Mouse (Mus musculus) intestine, embryonic 14.5 days (tissue): ENCODE data around the gene Chrnd. TPM values are rescaled to one million over a fixed set of nuclear protein-coding genes. Genes with fewer than 3 reads are reported as not detected.

Experiments used
- ATAC-seq: fragments of 200-750 bp; cut with Nextera tagmentation; replicated peaks from 2 replicates; pipeline ENCODE4 v1.8.0; 2017; ENCODE audit warnings: low read depth, moderate number of reproducible peaks, moderate TSS enrichment, moderate library complexity; ENCODE audit not compliant: low FRiP score, low TSS enrichment
- DNase-seq: peaks from one replicate; pipeline ENCODE4 v3.0.0-alpha.2; 2018; ENCODE audit warnings: low spot score
- H3K27ac ChIP-seq: fragments of 300-500 bp; sonication (generic); 2 replicates; pipeline ENCODE4 v1.5.1; 2014; ENCODE audit warnings: low read depth, mild to moderate bottlenecking, control low read depth
- H3K27me3 ChIP-seq: fragments of 300-500 bp; sonication (generic); replicated peaks from 2 replicates; pipeline ENCODE4 v1.6.1; 2014; ENCODE audit warnings: low read length, control low read depth; ENCODE audit not compliant: control insufficient read depth, insufficient read depth
- H3K36me3 ChIP-seq: fragments of 300-500 bp; sonication (generic); 2 replicates; pipeline ENCODE4 v1.6.1; 2014; ENCODE audit warnings: low read length, control low read depth; ENCODE audit not compliant: control insufficient read depth, insufficient read depth
- H3K4me1 ChIP-seq: fragments of 300-500 bp; sonication (generic); replicated peaks from 2 replicates; pipeline ENCODE4 v1.6.1; 2014; ENCODE audit warnings: low read length, control low read depth, mixed read lengths; ENCODE audit not compliant: control insufficient read depth, insufficient read depth
- H3K4me2 ChIP-seq: fragments of 300-500 bp; sonication (generic); 2 replicates; pipeline ENCODE4 v1.6.1; 2014; ENCODE audit warnings: low read length
- H3K4me3 ChIP-seq: fragments of 300-500 bp; sonication (generic); 2 replicates; pipeline ENCODE4 v1.5.1; 2014; ENCODE audit warnings: low read depth, low read length, control low read depth, mixed read lengths
- H3K9ac ChIP-seq: fragments of 300-500 bp; sonication (generic); 2 replicates; pipeline ENCODE4 v1.6.1; 2014; ENCODE audit warnings: mild to moderate bottlenecking, low read length
- H3K9me3 ChIP-seq: fragments of 300-500 bp; sonication (generic); 2 replicates; pipeline ENCODE4 v1.6.1; 2016; ENCODE audit warnings: low read length, control low read depth; ENCODE audit not compliant: control insufficient read depth
- WGBS: fragments of 180-500 bp; shearing (Covaris S2); extraction: QIAGEN DNeasy Blood & Tissue Kit; methylation state at CpG from one replicate; pipeline ENCODE4 v1.1.7; 2014; 5-methylcytosine and 5-hydroxymethylcytosine counted together
- polyA plus RNA-seq: library from polyadenylated mRNA; unstranded; fragments of >200 nt; fragmentation: Nextera tagmentation; extraction: Ambion mirVana; gene quantifications from 2 replicates; pipeline ENCODE4 v1.2.1, GENCODE M21; 2014

The Chrnd gene
- polyA plus RNA-seq, 1 experiment from 2014 or later, result not detected

DNA sequence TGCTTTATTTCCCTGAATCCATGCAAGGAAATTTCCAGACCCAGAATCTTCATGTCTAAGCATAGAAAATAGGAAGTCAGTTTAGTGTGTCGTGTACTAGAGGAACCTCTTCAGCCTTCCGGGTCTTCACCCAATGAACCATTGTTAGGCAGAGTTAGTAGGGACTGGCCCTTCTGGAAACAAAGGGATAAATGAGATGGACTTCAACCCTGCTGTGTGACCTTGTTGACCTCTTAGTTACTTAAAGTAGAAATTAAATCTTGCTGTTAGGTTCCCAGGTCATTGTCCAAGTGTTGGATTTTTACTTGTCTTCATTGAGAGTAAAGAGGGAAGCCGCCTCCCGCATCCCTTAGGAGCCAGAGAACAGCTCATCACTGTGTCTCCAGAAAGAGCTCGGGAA lies 40.2 kb downstream of the Chrnd start:
- ATAC-seq, result no peak
- Histone ChIP-seq H3K9ac (no peak overlapping the region), H3K9me3 (no peaks in the 10 kb centered on the region), H3K27ac (no peak overlapping the region), H3K4me3 (no peak overlapping the region), H3K4me2 (no peak overlapping the region), H3K4me1 (no peaks in the 10 kb centered on the region), H3K27me3 (no peaks in the 10 kb centered on the region), H3K36me3 (peaks cover 82% of the 10 kb centered on the region)
- no peak for DNase-seq
- WGBS, result 91% methylated on average over 5 of the region's 5 CpGs

DNA sequence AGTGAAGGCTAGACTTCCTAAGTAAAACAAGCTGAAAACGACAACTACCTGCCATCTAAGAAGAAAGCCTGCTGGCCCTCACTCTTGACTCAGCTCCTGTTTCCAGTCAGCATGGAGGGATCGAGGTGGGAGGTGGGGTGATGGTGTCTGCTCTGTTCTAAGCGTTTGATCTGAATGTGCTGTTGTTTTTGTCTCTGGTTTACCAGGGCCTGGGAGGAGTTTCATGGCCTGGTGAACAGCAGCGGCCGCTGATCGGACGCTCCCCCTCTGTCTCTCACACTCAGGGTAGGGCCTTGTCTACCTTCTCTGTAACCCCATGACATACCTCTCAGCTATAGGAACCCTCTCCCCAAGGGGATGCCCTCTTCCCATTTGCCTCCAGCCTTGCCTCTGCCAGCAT lies 41.8 kb downstream of the Chrnd start:
- WGBS, result 74% methylated on average over 7 of the region's 7 CpGs
- Histone ChIP-seq H3K27me3 (no peaks in the 10 kb centered on the region), H3K9me3 (no peaks in the 10 kb centered on the region), H3K4me2 (no peak overlapping the region), H3K4me3 (no peak overlapping the region), H3K4me1 (no peaks in the 10 kb centered on the region), H3K36me3 (peaks cover 77% of the 10 kb centered on the region), H3K27ac (no peak overlapping the region), H3K9ac (no peak overlapping the region)
- ATAC-seq (no peak), DNase-seq (no peak)

GRCm38 (mm10) chr1:87239056-87239455 lies 48.6 kb downstream of the Chrnd start:
- ATAC-seq, result no peak
- no peaks in the 10 kb centered on the region for H3K27me3 ChIP-seq
- 54% methylated on average over 8 of the region's 8 CpGs for WGBS

DNA sequence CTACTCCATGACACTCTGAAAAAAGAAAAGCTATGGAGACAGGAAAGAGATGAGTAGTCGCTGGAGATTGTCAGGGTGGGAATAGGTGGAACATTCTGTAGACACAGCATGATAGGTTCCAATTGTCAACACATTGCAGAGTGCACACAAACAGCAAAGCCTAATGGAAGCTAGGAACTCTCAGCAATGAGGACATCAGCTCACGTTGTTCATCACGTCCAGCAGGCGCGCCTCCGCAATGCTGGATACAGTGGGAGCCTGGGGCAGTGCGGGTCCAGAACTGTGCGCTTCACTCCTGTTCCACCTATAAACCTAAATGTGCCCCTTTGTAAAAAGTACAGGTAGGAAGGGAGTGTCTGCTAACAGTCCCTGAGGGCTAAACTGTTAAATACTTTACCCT lies 52.6 kb downstream of the Chrnd start:
- DNase-seq (no peak), ATAC-seq (no peak)
- Histone ChIP-seq H3K36me3 (peaks cover 9% of the 10 kb centered on the region; the same call in 1 of the 2 replicates), H3K27ac (no peak overlapping the region), H3K4me1 (no peaks in the 10 kb centered on the region), H3K9me3 (no peaks in the 10 kb centered on the region), H3K4me2 (no peak overlapping the region), H3K4me3 (no peak overlapping the region), H3K27me3 (no peaks in the 10 kb centered on the region), H3K9ac (no peak overlapping the region)
- WGBS, result 93% methylated on average over 8 of the region's 8 CpGs

More at GRCm38 (mm10) chr1:87239056-87239455, 48.6 kb downstream of the Chrnd start:
- no peak overlapping the region for H3K4me2 ChIP-seq
- no peaks in the 10 kb centered on the region for H3K9me3 ChIP-seq
- H3K4me3 ChIP-seq, result no peak overlapping the region
- no peaks in the 10 kb centered on the region for H3K4me1 ChIP-seq
- DNase-seq, result no peak
- H3K36me3 ChIP-seq, result peaks cover 34% of the 10 kb centered on the region
- no peak overlapping the region for H3K27ac ChIP-seq
- no peak overlapping the region for H3K9ac ChIP-seq

DNA sequence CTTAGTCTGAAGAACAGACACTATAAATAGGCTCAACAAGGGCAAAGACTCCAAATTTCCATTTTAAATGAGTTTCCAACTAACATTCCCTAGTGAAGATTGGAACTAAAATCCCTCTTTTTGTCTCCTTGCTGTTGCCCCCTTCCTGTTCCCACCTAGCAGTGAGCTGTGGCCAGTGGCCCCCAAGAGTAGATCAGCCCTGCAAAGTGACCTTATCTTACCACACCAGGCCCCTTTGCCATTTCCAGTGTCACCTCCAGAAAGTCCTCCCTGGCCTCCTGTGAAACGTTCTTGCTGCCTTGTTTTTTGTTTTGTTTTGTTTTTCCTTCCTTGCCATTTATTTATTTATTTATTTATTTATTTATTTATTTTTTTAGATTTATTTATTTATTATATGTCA lies 55.0 kb downstream of the Chrnd start:
- no peaks in the 10 kb centered on the region for H3K9me3 ChIP-seq
- 32% methylated on average over 1 of the region's 1 CpGs for WGBS
- ATAC-seq, result no peak
- no peak overlapping the region for H3K9ac ChIP-seq
- H3K4me1 ChIP-seq, result no peaks in the 10 kb centered on the region
- no peaks in the 10 kb centered on the region for H3K36me3 ChIP-seq
- no peak overlapping the region for H3K27ac ChIP-seq
- no peaks in the 10 kb centered on the region for H3K27me3 ChIP-seq
- DNase-seq, result no peak
- H3K4me3 ChIP-seq, result no peak overlapping the region
- no peak overlapping the region for H3K4me2 ChIP-seq

- Histone ChIP-seq H3K9ac (no peak overlapping the region), H3K27ac (no peak overlapping the region), H3K36me3 (no peaks in the 10 kb centered on the region), H3K4me1 (no peaks in the 10 kb centered on the region), H3K4me3 (no peak overlapping the region), H3K27me3 (no peaks in the 10 kb centered on the region), H3K9me3 (no peaks in the 10 kb centered on the region), H3K4me2 (peak overlapping the region; percentile 20; the same call in 1 of the 2 replicates)
- DNase-seq, result peak; percentile 97
- WGBS, result 25% methylated on average over 22 of the region's 22 CpGs
- peak; percentile 70; the same call in 1 of the 2 replicates for ATAC-seq
These were observed 55.8 kb downstream of the Chrnd start for GRCm38 (mm10) chr1:87245929-87246815.

Other genes with a start within 250 kb of the Chrnd start
- gene Alppl2, start 100.7 kb upstream of the Chrnd start, polyA plus RNA-seq, result 0.08 TPM in 1 of 2 replicates, not detected in the other
- gene Alpi, start 89.0 kb upstream of the Chrnd start, polyA plus RNA-seq, result 8.5 and 16.5 TPM in 2 replicates
- not detected in 2 replicates for gene Akp3, start 65.6 kb upstream of the Chrnd start, polyA plus RNA-seq
- gene Ecel1, start 34.1 kb upstream of the Chrnd start, polyA plus RNA-seq, result 1.3 and 1.5 TPM in 2 replicates
- not detected in 2 replicates for gene Prss56, start 7.3 kb upstream of the Chrnd start, polyA plus RNA-seq
- gene Chrng, start 14.1 kb downstream of the Chrnd start, polyA plus RNA-seq, result not detected in 2 replicates
- 131 and 141 TPM in 2 replicates for gene Eif4e2, start 23.3 kb downstream of the Chrnd start, polyA plus RNA-seq
- 0.16 TPM in 1 of 2 replicates, not detected in the other for gene Efhd1, start 73.8 kb downstream of the Chrnd start, polyA plus RNA-seq
- gene Gigyf2, start 136.4 kb downstream of the Chrnd start, polyA plus RNA-seq, result 44.9 and 45.2 TPM in 2 replicates
- gene Kcnj13, start 204.1 kb downstream of the Chrnd start, polyA plus RNA-seq, result 0.38 and 1.0 TPM in 2 replicates